Mouse (Mus musculus) thymus, postnatal 14 days (tissue): ENCODE measurements around the gene Dnhd1.

Experiments used
- DNase-seq: peaks from one replicate; pipeline ENCODE4 v3.0.0; 2021

Dnhd1 gene

GRCm38 (mm10) chr7:105650639-105651435 is at the start of gene Dnhd1:
Gene Dnhd1, plus strand, starts transcription at chr7:105650827.
- DNase-seq, result peak; percentile 76

DNA sequence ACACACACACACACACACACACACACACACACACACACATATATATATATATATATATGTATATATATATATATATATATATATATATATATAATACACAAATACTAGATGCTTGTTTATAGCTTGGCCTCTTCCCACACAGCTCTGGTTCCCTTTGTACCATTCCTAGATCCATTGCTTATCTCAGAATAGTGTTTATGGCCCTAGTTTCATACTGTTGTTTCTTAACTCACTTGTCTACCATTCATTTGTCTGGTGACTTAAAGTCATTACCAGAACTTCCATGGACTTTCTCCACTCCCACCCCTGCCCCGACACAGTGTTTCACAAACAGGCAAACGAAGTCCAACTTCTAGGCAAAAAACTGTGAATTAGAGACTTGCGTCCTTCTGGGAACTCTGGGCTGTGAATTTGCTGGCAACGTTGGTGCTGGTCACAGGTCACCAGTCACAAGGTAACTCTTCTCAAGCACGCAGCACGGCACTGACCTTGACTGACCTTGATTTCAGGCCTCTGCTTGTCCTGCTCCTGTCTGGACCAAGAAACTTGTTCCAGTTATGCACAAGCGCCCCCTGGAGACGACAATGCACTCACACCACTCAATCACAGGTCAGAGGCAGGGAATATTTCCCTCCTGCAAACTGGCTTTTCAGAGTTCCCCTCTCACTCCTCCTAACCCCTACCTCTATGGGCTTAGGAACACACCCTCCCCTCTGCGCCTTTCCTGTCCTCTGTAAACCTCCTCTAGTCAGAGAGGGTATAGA is 47.6 kb upstream of the Dnhd1 start:
- DNase-seq, result peak; percentile 49

DNA sequence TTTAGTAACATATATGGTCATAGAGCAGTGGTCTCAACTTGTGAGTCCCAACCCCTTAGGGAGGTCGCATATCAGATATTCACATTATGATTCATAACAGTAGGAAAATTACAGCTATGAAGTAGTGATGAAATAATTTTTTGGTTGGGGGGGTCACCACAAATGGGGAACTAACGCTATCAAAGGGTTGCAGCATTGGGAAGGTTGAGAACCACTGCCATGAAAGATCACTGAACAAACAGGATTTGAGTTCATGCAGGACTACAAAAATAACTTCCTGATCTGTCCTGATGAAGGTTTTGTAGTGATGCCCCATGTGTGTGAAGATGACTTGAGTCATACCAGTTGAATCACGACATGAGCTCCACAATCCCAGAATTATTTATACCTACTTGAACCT is 42.2 kb upstream of the Dnhd1 start:
- no peak for DNase-seq

DNA sequence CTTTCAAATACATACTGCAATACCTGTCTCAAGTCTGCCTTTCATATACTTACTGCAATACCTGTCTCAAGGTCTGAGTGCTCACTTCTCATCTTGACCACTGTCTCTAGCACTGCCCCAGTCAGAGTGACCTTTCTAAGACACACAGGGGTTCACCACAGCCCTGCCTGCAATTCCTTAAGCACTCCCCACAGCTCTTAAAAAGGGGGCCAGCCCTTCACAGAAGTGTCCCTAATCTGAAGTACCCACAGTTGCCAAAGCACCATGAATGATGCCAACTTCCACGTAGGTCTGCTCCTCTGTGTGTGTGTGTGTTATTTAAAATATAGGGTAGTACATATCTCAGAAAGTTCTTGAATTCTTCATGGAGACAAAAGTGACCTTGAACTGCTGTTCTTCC is 38.9 kb upstream of the Dnhd1 start:
- DNase-seq, result no peak

DNA sequence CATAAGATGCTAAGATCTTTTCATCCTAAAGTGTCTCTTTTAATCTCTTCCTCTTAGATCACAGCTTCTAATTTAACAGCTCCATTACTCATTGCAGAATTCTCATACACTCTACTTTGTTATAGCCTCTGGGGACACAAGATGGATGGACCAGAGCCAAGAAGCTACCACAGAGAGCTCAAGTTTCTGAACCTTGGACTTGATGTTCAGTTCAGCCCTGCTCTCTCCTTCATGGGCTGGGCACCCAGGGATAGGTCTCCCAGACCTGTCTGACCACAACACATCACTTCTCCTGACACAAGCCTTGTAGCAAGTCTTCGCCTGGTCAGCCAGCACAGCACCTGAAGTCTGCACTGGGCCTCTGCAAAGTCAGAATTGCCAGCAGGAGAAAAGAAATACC is 36.2 kb upstream of the Dnhd1 start:
- no peak for DNase-seq

DNA sequence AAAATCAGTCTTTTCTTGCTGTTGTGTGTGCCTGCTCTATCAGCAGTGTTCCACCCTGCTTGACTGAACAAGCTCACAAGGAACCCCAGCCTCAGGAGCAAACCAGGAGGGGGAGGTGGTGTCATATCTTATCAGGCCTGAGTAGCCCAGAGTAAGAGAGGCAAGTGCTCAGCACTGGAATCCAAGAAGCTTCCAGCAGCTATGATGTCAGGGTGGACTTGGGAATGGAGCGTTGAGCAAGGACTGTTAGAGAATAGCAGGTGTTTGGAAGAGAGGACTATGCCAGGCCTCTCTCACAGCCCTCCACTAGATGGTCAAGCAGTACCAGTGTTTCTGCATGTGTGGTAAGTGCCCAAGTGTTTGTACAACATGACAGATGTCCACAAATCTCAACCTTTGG is 34.9 kb upstream of the Dnhd1 start:
- no peak for DNase-seq

DNA sequence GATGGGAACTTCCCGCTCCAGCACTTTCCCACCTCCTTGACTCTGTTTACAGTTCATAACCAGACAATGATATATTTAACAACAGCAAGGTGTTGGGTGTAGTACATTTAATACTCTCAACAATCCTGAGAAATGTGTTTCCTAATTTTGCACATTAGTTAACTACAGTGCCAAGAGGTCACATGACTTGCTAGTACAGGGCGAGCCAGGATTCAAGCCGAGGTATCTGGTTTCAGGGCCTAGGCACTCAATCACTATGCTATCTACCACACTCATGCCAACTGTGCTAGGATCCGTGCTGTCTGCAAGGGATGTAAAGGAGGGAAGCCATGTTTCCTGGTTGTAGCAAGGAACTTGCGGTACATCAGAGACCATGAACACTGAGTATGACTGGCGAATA is 34.1 kb upstream of the Dnhd1 start:
- no peak for DNase-seq

GRCm38 (mm10) chr7:105617810-105618209 is 32.8 kb upstream of the Dnhd1 start:
- DNase-seq, result no peak

DNA sequence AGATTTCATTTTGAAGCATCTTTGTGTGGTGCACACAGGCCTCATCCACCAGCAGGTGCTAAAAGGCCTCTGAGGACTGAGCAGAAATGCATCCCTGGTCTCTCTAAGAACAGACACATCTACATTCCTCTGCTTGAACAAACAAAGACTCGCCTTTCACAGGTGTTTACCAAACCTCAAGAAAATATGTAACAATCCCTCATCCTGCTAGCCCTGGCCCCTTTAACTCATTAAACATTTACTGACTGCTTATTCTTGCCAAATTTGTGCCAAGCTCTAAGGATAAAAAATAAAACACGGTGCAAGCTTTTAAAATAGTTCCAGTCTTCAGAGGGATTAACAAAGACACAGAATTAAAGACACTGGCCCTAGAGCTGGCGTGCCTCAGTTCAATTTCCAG is 30.9 kb upstream of the Dnhd1 start:
- DNase-seq, result no peak

DNA sequence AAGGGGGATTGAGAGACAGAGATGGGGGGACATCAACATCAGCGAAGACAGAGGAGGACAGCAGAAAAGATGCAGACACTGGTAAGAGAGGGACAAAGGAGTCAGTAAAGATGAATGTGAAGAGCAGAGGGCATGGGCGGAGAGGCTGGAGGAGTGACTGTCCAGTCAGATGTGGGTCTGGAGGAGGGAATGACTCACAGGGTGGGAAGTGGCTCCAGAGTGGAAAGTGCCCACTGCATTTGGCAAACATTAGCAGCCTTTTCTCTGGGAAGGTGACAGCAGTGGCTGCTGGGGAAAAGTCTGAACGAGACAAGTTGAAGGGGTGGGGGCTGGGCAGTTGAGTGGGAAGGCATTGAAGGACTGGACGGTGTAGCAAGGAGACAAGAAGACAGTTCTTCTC is 29.6 kb upstream of the Dnhd1 start:
- no peak for DNase-seq

GRCm38 (mm10) chr7:105621646-105622292 is 28.9 kb upstream of the Dnhd1 start:
- DNase-seq, result no peak

- DNase-seq, result no peak
These were observed 25.2 kb upstream of the Dnhd1 start for GRCm38 (mm10) chr7:105625397-105625796.

- no peak for DNase-seq
These were observed 22.0 kb upstream of the Dnhd1 start for GRCm38 (mm10) chr7:105628633-105629032.

DNA sequence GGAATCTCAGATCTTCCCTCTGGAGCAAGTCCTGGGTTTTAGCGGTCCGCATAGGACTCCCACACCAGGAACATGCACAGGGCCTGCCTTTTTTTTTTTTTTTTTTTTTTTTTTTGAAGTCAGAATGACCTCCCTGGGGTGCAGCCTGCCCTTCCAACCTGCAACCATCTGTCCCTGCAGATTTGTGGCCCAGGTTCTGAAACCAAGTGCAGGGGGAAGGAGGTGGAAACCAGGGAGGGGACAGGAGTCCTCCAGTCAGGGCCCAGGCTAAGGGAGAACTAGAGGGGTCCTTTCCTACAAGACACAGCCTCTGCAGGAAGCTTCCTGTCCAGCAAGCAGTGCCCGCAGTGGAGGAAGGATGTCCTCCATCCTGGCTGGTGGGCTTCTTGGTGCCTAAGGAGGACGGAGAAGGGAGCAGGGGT is 18.1 kb upstream of the Dnhd1 start:
- no peak for DNase-seq

- DNase-seq, result peak; percentile 89
These were observed 17.4 kb upstream of the Dnhd1 start, which contains the start of gene Trim3 for GRCm38 (mm10) chr7:105633127-105633800. Gene Trim3, minus strand, starts transcription at chr7:105633571.

GRCm38 (mm10) chr7:105633801-105634135 is 16.9 kb upstream of the Dnhd1 start:
- no peak for DNase-seq

GRCm38 (mm10) chr7:105634272-105634920 is 16.2 kb upstream of the Dnhd1 start:
- no peak for DNase-seq

DNA sequence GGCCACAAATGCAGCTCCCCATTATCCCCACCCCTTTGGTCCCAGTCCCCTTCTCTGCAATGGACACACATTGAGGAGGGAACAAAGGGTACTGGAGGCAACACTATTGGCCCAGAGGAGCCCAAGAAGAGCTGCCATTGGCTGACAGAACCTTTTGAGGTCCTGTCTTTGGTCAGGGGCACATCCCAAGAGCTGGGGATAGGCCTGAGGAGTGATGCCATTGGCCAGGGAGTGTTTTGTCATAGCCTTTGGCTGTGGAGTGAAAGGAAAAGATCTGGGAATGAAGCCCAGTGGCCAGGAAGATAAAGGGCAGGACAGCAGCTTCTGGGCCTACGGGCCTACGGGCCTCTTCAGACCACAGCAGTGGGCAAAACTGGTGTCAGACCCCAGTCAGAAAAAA is 14.9 kb upstream of the Dnhd1 start:
- DNase-seq, result no peak

DNA sequence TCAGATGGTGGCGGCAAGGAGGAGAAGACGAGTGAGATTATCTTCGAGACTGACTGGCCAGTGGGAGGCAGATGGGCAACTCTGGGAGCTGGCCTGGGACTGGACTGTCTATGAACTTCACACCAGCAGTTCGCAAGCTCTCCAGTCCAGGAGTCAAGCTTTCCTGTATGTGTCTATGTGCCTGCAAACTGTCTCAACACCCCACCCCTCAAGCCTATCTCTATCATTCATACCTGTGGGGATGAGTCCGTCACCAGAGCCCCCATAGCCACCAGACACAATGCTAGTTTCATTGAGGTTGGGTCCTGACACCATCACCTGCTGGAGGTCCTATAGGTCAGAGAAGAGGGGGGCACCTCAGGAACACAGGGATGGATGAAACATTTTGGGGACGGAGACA is 11.9 kb upstream of the Dnhd1 start:
- no peak for DNase-seq

DNA sequence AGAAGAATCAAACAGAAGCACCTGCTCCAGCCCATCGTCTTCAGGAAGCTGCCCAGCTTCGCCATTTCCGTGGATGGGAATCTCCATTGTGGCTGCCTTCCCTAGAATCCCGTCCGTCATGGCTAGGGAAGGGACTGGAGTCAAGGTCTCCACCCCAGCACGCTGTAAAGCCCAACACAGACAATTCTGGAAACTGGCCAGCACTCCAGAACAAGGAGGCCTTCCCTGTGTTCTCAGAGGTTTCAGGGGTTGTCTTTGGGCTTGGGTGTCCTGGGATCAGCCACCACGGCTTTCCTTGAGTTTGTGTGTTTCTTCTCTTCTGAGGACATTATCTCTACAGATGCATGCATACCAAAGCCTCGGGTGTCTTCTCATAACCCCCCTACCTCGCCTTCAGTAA is 11.3 kb upstream of the Dnhd1 start:
- no peak for DNase-seq

DNA sequence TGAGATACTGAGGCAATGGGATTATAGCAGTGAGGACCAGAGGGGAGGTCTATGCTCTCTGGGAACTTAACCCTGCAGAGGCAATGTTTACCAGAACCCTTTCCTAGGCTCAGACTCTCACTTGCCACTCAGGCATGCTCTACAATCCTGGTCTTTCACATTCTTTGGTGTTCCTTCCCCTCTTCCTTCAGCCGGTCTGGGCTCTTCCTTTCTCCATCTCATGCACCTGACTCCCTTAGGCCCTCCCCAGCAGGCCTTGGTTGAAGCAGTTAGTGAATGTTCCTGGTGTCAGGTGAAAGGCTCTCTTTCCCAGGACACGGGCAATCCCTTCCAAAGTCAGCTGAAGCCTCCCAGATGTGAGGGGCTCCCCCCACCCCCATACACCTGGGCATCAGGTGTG is 10.9 kb upstream of the Dnhd1 start, which contains the start of gene Timm10b:
Gene Timm10b (plus strand): TSS at position 301 of the 400 bp plus-strand sequence.
- no peak for DNase-seq

DNA sequence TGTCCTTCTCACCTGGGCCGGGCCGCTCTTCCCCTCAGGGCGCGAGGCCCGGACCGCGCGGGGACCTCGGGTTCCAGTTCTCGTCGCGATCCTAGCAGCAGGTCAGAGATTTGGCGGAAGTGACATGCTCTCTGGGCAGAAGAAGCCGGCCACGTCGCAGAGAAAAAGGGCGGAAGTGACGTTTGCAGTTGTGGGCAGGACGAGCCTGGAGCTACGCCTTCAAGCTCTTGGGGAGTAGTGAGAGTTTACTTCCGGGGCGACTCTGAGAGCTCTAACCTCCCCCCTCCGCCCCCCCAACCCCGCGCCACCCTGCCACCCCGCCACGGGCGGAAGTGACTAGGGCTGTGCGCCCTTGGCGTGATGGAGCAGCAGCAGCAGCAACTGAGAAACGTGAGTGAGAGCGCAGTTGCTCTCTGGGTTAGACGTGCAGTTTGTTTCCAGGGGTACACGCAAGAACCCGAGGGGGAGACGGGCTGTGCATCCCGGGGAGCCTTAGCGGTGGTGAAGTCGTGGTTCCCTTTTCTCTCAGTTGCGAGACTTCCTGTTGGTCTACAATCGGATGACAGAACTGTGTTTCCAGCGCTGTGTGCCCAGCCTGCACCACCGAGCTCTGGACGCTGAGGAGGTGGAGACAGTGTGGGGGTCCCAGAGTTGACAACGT is 10.3 kb upstream of the Dnhd1 start, which contains the start of the genes Arfip2 and Gm45799:
Gene Arfip2 (minus strand): TSS at position 184 of the 661 bp plus-strand sequence.
Gene Gm45799 (plus strand): TSS at position 320 of the 661 bp plus-strand sequence.
- DNase-seq, result peak; percentile 97
